Mouse (Mus musculus) kidney, adult 2 months (tissue): Measurements from ENCODE around the gene Rita1.

ENCODE experiments used
- CTCF ChIP-seq: fragments of 200-500 bp; conservative IDR thresholded peaks from 2 replicates; pipeline ENCODE4 v1.5.1; 2011; ENCODE audit warnings: low read depth, mild to moderate bottlenecking, control low read depth, low read length, moderate library complexity, mixed read lengths; ENCODE audit not compliant: insufficient read depth, insufficient read length
- POLR2A ChIP-seq: fragments of 200-500 bp; IDR thresholded peaks from one replicate; pipeline ENCODE4 v1.6.1; 2011; ENCODE audit warnings: low read depth, low read length, control low read depth

DNA sequence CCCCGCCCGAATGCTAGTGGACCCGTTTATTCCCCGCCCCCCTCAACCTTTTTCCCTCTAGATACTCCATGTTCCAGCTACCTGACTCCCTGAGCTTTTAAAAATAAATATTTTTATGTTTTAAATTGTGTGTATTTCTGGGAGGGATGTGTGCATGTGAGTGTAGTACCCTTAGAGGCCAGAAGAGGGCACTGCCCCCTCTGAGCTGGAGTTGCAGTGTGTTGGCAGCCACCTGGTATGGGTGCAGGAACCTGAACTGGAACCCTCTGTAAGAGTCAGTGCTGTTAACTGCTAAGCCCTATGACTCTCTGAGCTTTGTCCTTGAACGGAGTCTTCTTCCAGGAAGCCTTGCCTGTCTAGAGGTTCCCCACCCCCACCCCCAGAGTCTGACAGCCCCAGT, 19.5 kb upstream of the Rita1 start:
- TF ChIP-seq CTCF: no peak
- no peak for TF ChIP-seq POLR2A
